Mouse (Mus musculus) bone marrow, adult 2 months (tissue): ENCODE measurements around the gene Aqp1. TPM values are rescaled to one million over a fixed set of nuclear protein-coding genes. Genes with fewer than 3 reads are reported as not detected.

Source experiments
- H3K27ac ChIP-seq: fragments of 200-500 bp; 2 replicates; pipeline ENCODE4 v1.5.1; 2012; ENCODE audit warnings: low read depth, mild to moderate bottlenecking, control low read depth, inconsistent platforms, low read length; ENCODE audit not compliant: control insufficient read depth, poor library complexity, insufficient read depth
- H3K4me1 ChIP-seq: fragments of 200-500 bp; 2 replicates; pipeline ENCODE4 v1.6.1; 2011; ENCODE audit warnings: low read length; ENCODE audit not compliant: control insufficient read depth, insufficient read depth
- H3K4me3 ChIP-seq: fragments of 200-500 bp; replicated peaks from 2 replicates; pipeline ENCODE3; 2011; ENCODE audit warnings: mild to moderate bottlenecking, low read depth, low read length, control low read depth; ENCODE audit not compliant: control insufficient read depth
- CTCF ChIP-seq: fragments of 200-500 bp; IDR thresholded peaks from 2 replicates; pipeline ENCODE4 v1.5.1; 2011; ENCODE audit warnings: low read length, control low read depth; ENCODE audit not compliant: control insufficient read depth, insufficient read depth
- POLR2A ChIP-seq: fragments of 200-500 bp; IDR thresholded peaks from 2 replicates; pipeline ENCODE4 v1.6.1; 2011; ENCODE audit warnings: low read depth, mild to moderate bottlenecking, control low read depth, low read length, borderline replicate concordance; ENCODE audit not compliant: control insufficient read depth
- WGBS: fragments of 180-500 bp; shearing (Covaris S2); methylation state at CpG from one replicate; pipeline ENCODE4 v1.1.7; 2018; 5-methylcytosine and 5-hydroxymethylcytosine counted together
- polyA plus RNA-seq: library from polyadenylated mRNA; stranded (reverse); fragments of >200 nt; gene quantifications from 2 replicates; pipeline ENCODE4 v1.2.4, GENCODE M21; 2011; ENCODE audit warnings: low replicate concordance; ENCODE audit not compliant: missing spikeins, insufficient read depth, insufficient read length

The Aqp1 gene
- polyA plus RNA-seq, 1 experiment: 226 TPM

DNA sequence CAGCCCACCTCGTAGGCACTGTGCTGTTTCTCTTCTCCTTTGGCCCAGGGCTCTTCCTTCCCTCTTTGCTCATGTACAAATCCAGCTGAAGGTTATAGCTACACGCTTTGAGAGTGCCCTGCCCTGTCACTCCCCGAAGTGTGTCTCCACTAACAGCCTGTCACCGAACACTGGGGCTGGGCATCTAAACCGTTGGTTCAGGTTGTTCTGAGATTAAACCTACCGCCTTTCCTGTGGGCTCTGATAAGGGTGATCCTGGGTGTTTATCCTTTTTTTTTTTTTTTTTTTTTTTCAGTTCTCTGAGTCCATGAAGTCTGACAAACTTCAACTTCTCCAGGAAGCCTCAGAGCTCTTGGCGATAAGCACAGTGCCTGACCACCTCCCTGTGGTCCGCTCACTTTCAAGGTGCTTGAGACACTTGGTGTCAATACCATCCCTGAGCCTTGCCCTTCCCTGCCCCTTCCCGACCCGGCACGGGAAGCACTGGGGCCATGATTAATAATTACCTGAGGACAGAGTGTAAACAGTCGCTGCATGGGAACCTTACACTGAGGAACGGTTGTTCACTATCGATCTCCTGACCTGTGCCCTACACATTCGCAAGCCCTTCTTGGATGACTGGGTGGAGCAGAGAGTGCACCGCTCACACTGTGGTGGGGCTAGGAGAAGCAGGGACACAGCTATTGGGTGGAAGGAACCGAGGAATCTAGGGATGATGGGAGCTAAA is 12.2 kb upstream of the Aqp1 start:
- H3K4me3 ChIP-seq: peak overlapping the region; percentile 46
- peaks cover 9% of the 10 kb centered on the region for H3K4me1 ChIP-seq
- TF ChIP-seq CTCF (no peak), POLR2A (no peak)
- H3K27ac ChIP-seq: peak overlapping the region; percentile 88
- 52% methylated on average over 17 of the region's 17 CpGs for WGBS

GRCm38 (mm10) chr6:55324785-55325184 is 11.4 kb upstream of the Aqp1 start:
- peak overlapping the region; percentile 78 for H3K27ac ChIP-seq
- H3K4me1 ChIP-seq: peaks cover 9% of the 10 kb centered on the region
- TF ChIP-seq CTCF (peak; percentile 23; the same call in 1 of the 2 replicates), POLR2A (no peak)
- H3K4me3 ChIP-seq: no peak overlapping the region
- 44% methylated on average over 1 of the region's 1 CpGs for WGBS

- TF ChIP-seq POLR2A (no peak), CTCF (no peak)
- Histone ChIP-seq H3K4me1 (peaks cover 6% of the 10 kb centered on the region), H3K27ac (no peak overlapping the region), H3K4me3 (no peak overlapping the region)
- WGBS: 26% methylated on average over 4 of the region's 4 CpGs
These were observed 9.9 kb upstream of the Aqp1 start for GRCm38 (mm10) chr6:55326299-55326698.

DNA sequence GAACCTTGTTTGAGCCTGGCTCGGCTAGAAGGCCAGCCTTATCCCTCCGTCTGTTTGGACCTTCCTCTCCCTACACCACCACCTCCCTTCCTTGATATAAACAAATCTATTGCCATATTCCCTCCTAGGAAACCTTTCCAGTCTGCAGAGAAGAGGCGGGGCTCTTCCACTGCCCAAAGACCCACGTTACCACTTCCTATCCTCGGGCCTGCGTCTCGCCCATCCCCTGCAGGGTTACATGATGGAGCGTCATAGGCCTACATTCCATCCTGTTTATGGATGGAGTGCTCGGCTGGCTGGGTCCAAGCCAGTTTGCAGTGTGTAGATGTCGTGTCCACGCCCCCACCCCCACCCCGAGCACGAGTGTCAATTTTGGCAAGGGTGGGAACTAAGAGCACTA is 8.9 kb upstream of the Aqp1 start:
- no peak overlapping the region for H3K27ac ChIP-seq
- H3K4me3 ChIP-seq: no peak overlapping the region
- TF ChIP-seq POLR2A: no peak
- TF ChIP-seq CTCF: no peak
- 65% methylated on average over 13 of the region's 13 CpGs for WGBS
- peaks cover 1% of the 10 kb centered on the region for H3K4me1 ChIP-seq

DNA sequence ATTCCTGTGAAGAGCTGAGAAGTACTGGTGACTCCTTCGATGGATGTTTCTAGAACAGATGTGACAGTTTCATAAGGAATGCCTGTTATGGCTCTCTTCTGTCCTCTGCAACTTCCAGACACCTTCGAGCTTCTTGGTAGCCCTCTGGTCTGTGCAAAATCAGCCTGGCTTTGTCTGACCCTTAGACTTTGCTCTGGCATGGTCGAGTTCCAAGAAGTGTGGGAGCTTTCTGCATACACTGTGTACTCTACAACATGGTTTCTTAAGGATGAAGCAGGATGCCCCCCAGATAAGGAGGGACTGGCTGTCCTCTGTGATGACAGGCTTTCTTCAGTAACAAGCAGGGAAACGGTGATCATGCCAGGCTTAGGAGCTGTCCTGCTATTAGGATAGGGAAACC is 8.1 kb upstream of the Aqp1 start:
- H3K4me3 ChIP-seq: no peak overlapping the region
- 73% methylated on average over 4 of the region's 4 CpGs for WGBS
- H3K27ac ChIP-seq: no peak overlapping the region
- peaks cover under 1% of the 10 kb centered on the region for H3K4me1 ChIP-seq
- no peak for TF ChIP-seq CTCF
- no peak for TF ChIP-seq POLR2A

DNA sequence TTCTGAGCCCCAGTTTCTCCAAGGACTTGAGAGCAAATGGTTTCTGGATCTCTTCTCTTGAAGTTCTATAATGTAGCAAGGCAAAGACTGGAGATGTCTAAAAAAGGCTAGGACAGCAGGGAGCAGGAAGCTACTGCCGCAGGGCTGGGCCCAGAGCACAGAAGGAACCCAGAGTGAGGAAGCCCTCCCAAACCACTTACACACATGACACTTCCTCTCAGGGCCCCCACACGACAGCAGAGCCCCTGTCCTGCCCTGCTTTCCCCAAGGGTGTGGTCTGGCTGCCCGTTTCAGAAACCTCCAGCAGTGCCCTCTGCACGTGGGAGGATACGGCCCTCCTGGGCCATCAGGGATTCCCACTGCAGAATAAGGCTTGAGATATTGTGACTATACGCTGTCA is 4.9 kb upstream of the Aqp1 start:
- H3K4me3 ChIP-seq: no peak overlapping the region
- H3K27ac ChIP-seq: no peak overlapping the region
- no peaks in the 10 kb centered on the region; the same call in 1 of the 2 replicates for H3K4me1 ChIP-seq
- 6% methylated on average over 6 of the region's 6 CpGs for WGBS
- TF ChIP-seq CTCF: no peak
- TF ChIP-seq POLR2A: no peak

DNA sequence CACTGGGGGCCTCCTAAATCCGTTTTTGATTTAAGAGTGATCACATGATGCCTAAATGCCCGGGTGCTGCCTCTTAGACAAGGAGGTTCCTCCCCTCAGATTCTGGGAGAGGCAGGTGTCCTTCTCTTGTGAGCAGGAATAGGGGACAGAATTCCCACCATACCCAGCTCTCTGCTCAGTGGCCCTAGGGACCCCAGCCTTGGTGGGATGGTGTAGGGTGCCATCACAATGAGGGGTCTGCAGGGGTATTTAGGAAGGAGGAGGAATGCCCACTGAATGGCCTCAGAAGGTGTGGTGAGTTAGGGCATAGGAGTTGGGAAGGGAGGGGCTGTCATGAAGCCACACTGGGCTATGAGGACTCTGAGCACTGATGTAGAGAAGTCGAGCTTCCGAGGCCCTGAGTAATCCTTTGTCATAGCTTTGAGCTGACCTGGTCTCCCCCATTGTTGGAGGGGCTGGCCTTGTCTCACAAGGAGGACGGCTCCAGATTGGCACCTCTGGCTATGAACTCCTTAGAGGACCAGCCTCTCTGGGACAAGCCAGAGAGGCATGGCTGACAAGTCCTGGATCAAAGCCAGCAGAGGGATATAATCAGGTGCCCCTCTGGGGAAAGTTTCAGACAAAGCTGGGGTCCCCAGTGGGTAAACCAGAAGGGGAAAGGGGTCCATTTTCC is 4.0 kb upstream of the Aqp1 start:
- TF ChIP-seq CTCF: no peak
- no peak overlapping the region for H3K27ac ChIP-seq
- H3K4me3 ChIP-seq: no peak overlapping the region
- 45% methylated on average over 5 of the region's 5 CpGs for WGBS
- no peaks in the 10 kb centered on the region; the same call in 1 of the 2 replicates for H3K4me1 ChIP-seq

DNA sequence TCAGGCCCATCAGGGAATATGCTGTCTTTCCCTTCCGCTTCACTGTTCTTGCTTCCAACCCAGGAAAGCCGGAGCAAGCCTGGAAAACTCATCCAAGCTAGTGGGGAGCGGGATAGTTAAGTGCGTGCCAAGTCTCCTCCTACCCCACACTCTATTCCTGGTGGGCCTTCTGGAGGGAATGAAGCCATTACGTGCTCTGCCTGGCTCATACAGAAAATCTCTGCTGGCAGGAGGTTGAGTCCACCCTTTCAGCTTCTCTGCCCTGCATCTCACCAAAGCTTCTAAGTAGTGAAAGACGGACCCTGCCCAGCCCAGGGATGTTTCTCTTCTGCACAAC is 3.5 kb upstream of the Aqp1 start:
- TF ChIP-seq POLR2A: no peak
- TF ChIP-seq CTCF: no peak
- 96% methylated on average over 6 of the region's 6 CpGs for WGBS
- Histone ChIP-seq H3K27ac (no peak overlapping the region), H3K4me3 (no peak overlapping the region), H3K4me1 (no peaks in the 10 kb centered on the region; the same call in 1 of the 2 replicates)

- peak overlapping the region; percentile 92 for H3K4me3 ChIP-seq
- no peaks in the 10 kb centered on the region; the same call in 1 of the 2 replicates for H3K4me1 ChIP-seq
- peak overlapping the region; percentile 91 for H3K27ac ChIP-seq
- WGBS: 51% methylated on average over 5 of the region's 5 CpGs
- TF ChIP-seq POLR2A (no peak), CTCF (no peak)
These were observed 1.0 kb downstream of the Aqp1 start for GRCm38 (mm10) chr6:55337242-55337641.
